Mouse (Mus musculus) cerebellum, adult 18-20 months (tissue): ENCODE data around the gene Dnase1l2.

Experiments
- DNase-seq, 2 experiments: peaks; one replicate each; pipeline ENCODE4 v3.0.0; 2021

Gene Dnase1l2

GRCm38 (mm10) chr17:24427170-24427557, 15.7 kb downstream of the Dnase1l2 start:
- peak in 1 of 2 experiments; percentile 13 for DNase-seq

- peak; percentile 96 to 99 for DNase-seq
These were observed 16.3 kb downstream of the Dnase1l2 start, which contains the start of gene Eci1 for GRCm38 (mm10) chr17:24426471-24427169. Gene Eci1 (plus strand): TSS chr17:24426641.

- peak in 1 of 2 experiments; percentile 23 for DNase-seq
These were observed 17.0 kb downstream of the Dnase1l2 start for GRCm38 (mm10) chr17:24425905-24426304.

GRCm38 (mm10) chr17:24425326-24425725, 17.6 kb downstream of the Dnase1l2 start:
- peak; percentile 49 to 53 for DNase-seq

- DNase-seq: no peak
These were observed 18.4 kb downstream of the Dnase1l2 start for GRCm38 (mm10) chr17:24424489-24424888.

GRCm38 (mm10) chr17:24423114-24423513, 19.8 kb downstream of the Dnase1l2 start:
- no peak for DNase-seq

GRCm38 (mm10) chr17:24416051-24416652, 26.8 kb downstream of the Dnase1l2 start:
- no peak for DNase-seq

- no peak for DNase-seq
These were observed 27.9 kb downstream of the Dnase1l2 start for GRCm38 (mm10) chr17:24415011-24415410.

GRCm38 (mm10) chr17:24414230-24414976, 28.5 kb downstream of the Dnase1l2 start, which contains the start of gene Rnps1:
Gene Rnps1 (plus strand): TSS chr17:24414565.
- peak; percentile 89 to 92 for DNase-seq

- DNase-seq: peak; percentile 30 to 41
These were observed 29.2 kb downstream of the Dnase1l2 start for GRCm38 (mm10) chr17:24413557-24414211.

GRCm38 (mm10) chr17:24407116-24407803, 35.6 kb downstream of the Dnase1l2 start:
- DNase-seq: peak; percentile 65 to 70

GRCm38 (mm10) chr17:24402371-24402770, 40.5 kb downstream of the Dnase1l2 start:
- no peak for DNase-seq

- DNase-seq: no peak
These were observed 48.4 kb downstream of the Dnase1l2 start for GRCm38 (mm10) chr17:24394456-24394855.

GRCm38 (mm10) chr17:24393527-24393926, 49.4 kb downstream of the Dnase1l2 start:
- DNase-seq: no peak

- peak; percentile 28 to 50 for DNase-seq
These were observed 51.8 kb downstream of the Dnase1l2 start for GRCm38 (mm10) chr17:24391149-24391548.
